Mouse (Mus musculus) ovary, adult 18-20 months (tissue): ENCODE data around the gene Btf3.

ENCODE experiments used
- DNase-seq: peaks from one replicate; pipeline ENCODE4 v3.0.0; 2022; ENCODE audit warnings: low spot score, mixed read lengths

Btf3 gene

GRCm38 (mm10) chr13:98276253-98276652 lies 40.6 kb downstream of the Btf3 start:
- DNase-seq, result no peak

GRCm38 (mm10) chr13:98275646-98276045 lies 41.2 kb downstream of the Btf3 start:
- peak; percentile 76 for DNase-seq

DNA sequence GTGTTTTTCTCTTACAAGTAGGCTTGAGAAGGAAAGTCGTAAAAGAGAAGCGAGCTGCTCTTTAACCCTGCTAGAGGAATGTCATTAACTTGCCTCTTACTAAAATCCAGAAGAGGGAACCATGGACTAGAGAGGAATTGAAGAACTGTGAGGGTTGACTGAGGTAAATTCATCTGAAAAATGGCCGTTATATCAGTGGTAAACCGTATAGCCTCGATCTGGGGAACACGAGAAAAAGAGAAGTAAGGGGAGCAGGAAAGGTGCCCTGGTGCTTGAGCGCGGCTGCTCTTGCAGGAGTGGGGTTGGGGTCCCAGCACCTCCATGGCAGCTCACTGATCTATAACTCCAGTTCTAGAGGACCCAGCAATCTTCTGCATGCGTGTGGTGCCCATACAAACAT lies 42.8 kb downstream of the Btf3 start:
- DNase-seq, result no peak

DNA sequence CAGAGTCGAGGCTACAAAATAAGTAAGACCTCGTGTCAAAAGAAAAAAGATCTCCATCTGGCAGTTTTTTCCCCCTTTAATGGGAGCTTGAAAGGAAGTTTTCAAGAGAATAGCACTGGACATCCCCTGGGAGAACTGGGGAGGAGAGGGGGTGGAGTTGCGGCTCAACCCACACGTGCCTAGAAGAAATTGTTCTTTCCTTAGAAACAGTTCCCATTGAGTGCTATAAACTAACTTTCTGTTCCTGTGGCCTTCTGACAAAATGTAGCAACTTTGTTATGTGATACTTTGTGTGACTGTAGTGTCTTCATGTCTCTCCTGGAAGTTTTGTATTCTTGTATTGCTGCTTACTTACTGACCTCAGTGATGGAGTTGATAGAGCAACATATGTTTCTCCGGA lies 52.7 kb downstream of the Btf3 start:
- DNase-seq, result no peak

GRCm38 (mm10) chr13:98263458-98263987 lies 53.3 kb downstream of the Btf3 start:
- no peak for DNase-seq

DNA sequence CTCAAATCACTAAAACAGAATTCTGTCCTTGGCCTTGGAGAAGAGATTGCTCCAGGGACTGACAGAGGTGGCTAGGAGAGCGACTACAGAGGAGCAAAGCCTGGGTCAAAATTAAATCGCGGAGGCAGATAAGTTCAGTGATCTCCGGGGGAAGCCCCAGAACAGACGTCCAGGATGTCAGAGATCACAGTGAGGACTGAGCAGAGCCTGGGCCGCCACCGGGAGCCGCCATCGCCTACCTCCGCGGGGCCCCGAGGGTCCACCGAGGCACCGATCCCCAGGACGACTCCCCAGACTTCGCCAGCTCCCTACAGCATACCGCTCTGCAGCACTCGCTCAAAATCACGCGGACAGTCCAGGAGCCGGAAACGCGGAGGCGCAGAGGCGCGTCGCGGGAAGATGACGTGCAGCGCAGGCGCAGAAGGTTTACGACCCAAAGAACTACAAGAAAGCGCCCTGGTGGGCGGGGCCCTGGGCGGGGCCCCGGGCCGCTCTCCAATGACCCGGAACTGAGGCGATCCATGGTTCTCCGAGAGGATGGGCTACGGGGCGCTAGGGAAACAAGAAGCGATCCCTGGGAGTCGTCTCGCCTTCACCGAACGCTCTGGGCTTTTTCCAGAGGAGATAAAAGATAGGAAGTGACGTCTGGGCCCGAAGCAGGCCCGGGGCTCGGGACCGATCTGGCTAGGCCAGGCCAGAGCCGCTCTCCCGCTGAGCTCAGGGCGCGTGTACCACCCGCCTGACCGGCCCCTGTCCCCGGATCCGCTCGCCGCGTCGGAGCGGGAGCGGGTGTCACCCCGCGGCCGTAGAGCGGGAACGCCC lies 54.0 kb downstream of the Btf3 start, which contains the start of the genes Utp15 and Ankra2:
Utp15 (minus strand) TSS at position 406 of the 822 bp plus-strand sequence.
Ankra2 (plus strand) TSS at position 439 of the 822 bp plus-strand sequence.
- peak; percentile 95 for DNase-seq
